Mouse (Mus musculus) midbrain, embryonic 14.5 days (tissue): Measurements from ENCODE around the gene Gstm5. TPM values are rescaled to one million over a fixed set of nuclear protein-coding genes. Genes with fewer than 3 reads are reported as not detected.

ENCODE experiments used
- ATAC-seq: fragments of 200-750 bp; cut with Nextera tagmentation; 2 replicates; pipeline ENCODE4 v1.8.0; 2017; ENCODE audit warnings: moderate number of reproducible peaks, moderate library complexity; ENCODE audit not compliant: low FRiP score, low TSS enrichment
- DNase-seq: peaks from one replicate; pipeline ENCODE4 v3.0.0-alpha.2; 2015
- H3K27ac ChIP-seq: fragments of 300-500 bp; sonication (generic); replicated peaks from 2 replicates; pipeline ENCODE4 v1.5.1; 2014; ENCODE audit warnings: mild to moderate bottlenecking, low read depth, low read length, moderate library complexity
- H3K27me3 ChIP-seq: fragments of 300-500 bp; sonication (generic); 2 replicates; pipeline ENCODE4 v1.6.1; 2014; ENCODE audit warnings: low read length, control low read depth, mixed read lengths; ENCODE audit not compliant: control insufficient read depth, insufficient read depth
- H3K36me3 ChIP-seq: fragments of 300-500 bp; sonication (generic); 2 replicates; pipeline ENCODE4 v1.6.1; 2014; ENCODE audit warnings: low read length, control low read depth; ENCODE audit not compliant: control insufficient read depth, insufficient read depth
- H3K4me1 ChIP-seq: fragments of 300-500 bp; sonication (generic); 2 replicates; pipeline ENCODE4 v1.6.1; 2014; ENCODE audit warnings: mild to moderate bottlenecking, antibody characterized with exemption, low read length, control low read depth; ENCODE audit not compliant: control insufficient read depth, insufficient read depth
- H3K4me2 ChIP-seq: fragments of 300-500 bp; sonication (generic); 2 replicates; pipeline ENCODE4 v1.6.1; 2014; ENCODE audit warnings: mild to moderate bottlenecking, low read length, moderate library complexity
- H3K4me3 ChIP-seq: fragments of 300-500 bp; sonication (generic); replicated peaks from 2 replicates; pipeline ENCODE4 v1.5.1; 2014; ENCODE audit warnings: low read depth, low read length
- H3K9ac ChIP-seq: fragments of 300-500 bp; sonication (generic); replicated peaks from 2 replicates; pipeline ENCODE4 v1.6.1; 2014; ENCODE audit warnings: mild to moderate bottlenecking, low read length, moderate library complexity
- H3K9me3 ChIP-seq: fragments of 300-500 bp; sonication (generic); 2 replicates; pipeline ENCODE4 v1.6.1; 2016; ENCODE audit warnings: low read length, control low read depth, mixed read lengths; ENCODE audit not compliant: control insufficient read depth
- WGBS: fragments of 180-500 bp; shearing (Covaris S2); extraction: QIAGEN DNeasy Blood & Tissue Kit; methylation state at CpG from one replicate; pipeline ENCODE4 v1.1.7; 2014; 5-methylcytosine and 5-hydroxymethylcytosine counted together
- polyA plus RNA-seq: library from polyadenylated mRNA; unstranded; fragments of >200 nt; fragmentation: Nextera tagmentation; extraction: Ambion mirVana; gene quantifications from 2 replicates; pipeline ENCODE4 v1.2.1, GENCODE M21; 2014

The Gstm5 gene
- polyA plus RNA-seq, 1 experiment from 2014 or later: 245 TPM

DNA sequence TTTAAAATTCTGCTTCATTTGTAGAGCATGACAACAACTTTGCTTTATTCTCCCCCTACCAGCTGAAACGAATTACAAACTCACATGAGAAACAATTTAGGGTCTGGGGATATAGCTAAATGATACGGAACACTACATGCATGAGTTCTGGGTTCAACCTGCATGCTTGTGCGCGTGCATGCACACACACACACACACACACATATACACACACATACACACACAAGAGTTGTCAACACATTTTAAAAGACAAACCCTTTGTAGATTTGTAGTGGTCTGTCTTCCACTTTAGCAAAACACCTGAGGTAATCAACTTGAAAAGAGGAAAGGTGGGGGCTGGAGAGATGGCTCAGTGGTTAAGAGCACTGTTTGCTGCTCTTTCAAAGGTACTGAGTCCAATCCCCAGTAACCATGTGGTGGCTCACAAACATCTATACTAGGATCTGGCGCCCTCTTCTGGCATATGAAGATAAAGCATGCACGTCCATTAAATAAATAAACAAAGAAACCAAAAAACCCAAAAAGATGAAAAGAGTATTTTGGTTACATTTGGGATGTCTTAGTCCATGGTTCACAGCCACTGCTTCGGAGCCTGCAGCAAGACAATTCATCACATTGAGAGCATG lies 22.3 kb downstream of the Gstm5 start:
- Histone ChIP-seq H3K36me3 (no peaks in the 10 kb centered on the region), H3K4me1 (no peaks in the 10 kb centered on the region), H3K27ac (no peak overlapping the region), H3K4me3 (no peak overlapping the region), H3K27me3 (no peaks in the 10 kb centered on the region), H3K4me2 (no peak overlapping the region), H3K9ac (no peak overlapping the region), H3K9me3 (no peaks in the 10 kb centered on the region)
- peak; percentile 64; the same call in 1 of the 2 replicates for ATAC-seq
- peak; percentile 85 for DNase-seq
- 62% methylated on average over 7 of the region's 7 CpGs for WGBS

DNA sequence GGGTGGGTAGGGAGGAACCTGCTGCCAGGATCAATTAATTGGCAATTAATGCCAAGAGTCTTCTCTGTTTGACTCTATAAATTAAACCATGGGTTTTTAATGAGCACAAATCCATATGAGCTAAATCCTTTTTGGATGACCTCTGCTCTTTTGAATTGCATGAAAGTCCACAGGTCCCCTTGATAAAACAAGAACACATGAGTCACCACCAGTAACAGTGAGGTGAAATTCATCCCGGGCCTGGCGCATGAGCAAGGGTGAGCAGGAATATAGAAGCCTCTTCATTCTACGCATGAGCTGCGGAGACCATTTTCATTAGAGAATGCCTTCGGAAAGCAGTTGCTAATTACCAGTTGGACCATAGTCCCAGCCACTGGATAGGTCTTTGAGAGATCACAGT lies 24.7 kb downstream of the Gstm5 start:
- no peak for DNase-seq
- Histone ChIP-seq H3K36me3 (no peaks in the 10 kb centered on the region), H3K27ac (no peak overlapping the region), H3K4me3 (no peak overlapping the region), H3K4me2 (no peak overlapping the region), H3K9ac (no peak overlapping the region), H3K9me3 (no peaks in the 10 kb centered on the region), H3K4me1 (no peaks in the 10 kb centered on the region), H3K27me3 (no peaks in the 10 kb centered on the region)
- ATAC-seq: no peak
- 93% methylated on average over 5 of the region's 5 CpGs for WGBS

GRCm38 (mm10) chr3:107925335-107925734 lies 29.7 kb downstream of the Gstm5 start:
- H3K9ac ChIP-seq: no peak overlapping the region
- no peak for DNase-seq
- peaks cover 8% of the 10 kb centered on the region; the same call in 1 of the 2 replicates for H3K4me1 ChIP-seq
- no peaks in the 10 kb centered on the region for H3K27me3 ChIP-seq
- H3K27ac ChIP-seq: no peak overlapping the region
- H3K36me3 ChIP-seq: no peaks in the 10 kb centered on the region
- H3K9me3 ChIP-seq: no peaks in the 10 kb centered on the region
- no peak overlapping the region for H3K4me3 ChIP-seq
- WGBS: 97% methylated on average over 3 of the region's 3 CpGs
- H3K4me2 ChIP-seq: no peak overlapping the region
- no peak for ATAC-seq

DNA sequence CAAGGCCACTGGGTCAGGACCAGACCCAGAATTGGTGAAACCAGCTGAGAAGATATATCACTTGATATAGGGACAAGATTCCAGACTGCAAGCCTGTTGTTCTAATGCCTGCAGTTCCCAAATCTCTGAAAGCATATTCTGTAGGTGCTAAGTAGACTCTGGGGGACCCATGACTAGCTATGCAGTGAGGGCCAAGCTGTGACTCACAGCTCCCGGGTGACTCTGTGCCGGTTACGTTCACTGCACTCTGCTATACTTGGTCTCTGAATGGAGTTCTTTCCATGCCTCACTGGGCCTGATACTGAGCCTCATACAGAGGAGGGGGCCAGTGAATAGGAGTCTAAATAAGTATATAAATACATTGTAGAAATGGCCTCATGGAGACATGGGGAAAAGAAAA lies 32.2 kb downstream of the Gstm5 start:
- H3K9me3 ChIP-seq: no peaks in the 10 kb centered on the region
- no peak overlapping the region for H3K27ac ChIP-seq
- peaks cover 17% of the 10 kb centered on the region for H3K4me1 ChIP-seq
- no peak for DNase-seq
- H3K9ac ChIP-seq: no peak overlapping the region
- no peak overlapping the region for H3K4me2 ChIP-seq
- H3K36me3 ChIP-seq: no peaks in the 10 kb centered on the region
- H3K4me3 ChIP-seq: no peak overlapping the region
- ATAC-seq: no peak
- WGBS: 59% methylated on average over 3 of the region's 3 CpGs
- H3K27me3 ChIP-seq: no peaks in the 10 kb centered on the region

DNA sequence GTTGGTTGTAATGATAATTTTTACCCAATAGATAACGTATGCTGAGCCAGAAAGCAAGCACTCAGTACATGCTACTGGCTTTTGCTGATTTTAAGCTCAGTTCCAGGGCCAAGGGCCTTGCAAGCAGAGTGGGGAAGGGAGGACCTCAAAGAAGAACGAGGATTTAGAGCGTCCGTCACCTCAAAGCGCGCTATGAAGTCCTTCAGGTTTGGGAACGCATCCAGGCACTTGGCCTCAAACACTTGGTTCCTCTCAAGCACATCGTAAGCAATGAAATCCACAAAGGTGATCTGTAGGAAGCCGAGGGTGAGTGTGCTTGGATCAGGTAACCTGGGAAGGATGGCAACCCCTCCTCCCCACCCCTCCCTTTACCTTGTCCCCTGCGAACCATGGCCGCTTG lies 33.1 kb downstream of the Gstm5 start:
- DNase-seq: no peak
- WGBS: 87% methylated on average over 11 of the region's 11 CpGs
- Histone ChIP-seq H3K9me3 (no peaks in the 10 kb centered on the region), H3K4me1 (peaks cover 17% of the 10 kb centered on the region), H3K27me3 (no peaks in the 10 kb centered on the region), H3K36me3 (no peaks in the 10 kb centered on the region), H3K27ac (no peak overlapping the region), H3K9ac (no peak overlapping the region), H3K4me2 (no peak overlapping the region), H3K4me3 (no peak overlapping the region)
- ATAC-seq: no peak

GRCm38 (mm10) chr3:107929243-107929642 lies 33.6 kb downstream of the Gstm5 start:
- DNase-seq (no peak), ATAC-seq (no peak)
- no peaks in the 10 kb centered on the region for H3K36me3 ChIP-seq

DNA sequence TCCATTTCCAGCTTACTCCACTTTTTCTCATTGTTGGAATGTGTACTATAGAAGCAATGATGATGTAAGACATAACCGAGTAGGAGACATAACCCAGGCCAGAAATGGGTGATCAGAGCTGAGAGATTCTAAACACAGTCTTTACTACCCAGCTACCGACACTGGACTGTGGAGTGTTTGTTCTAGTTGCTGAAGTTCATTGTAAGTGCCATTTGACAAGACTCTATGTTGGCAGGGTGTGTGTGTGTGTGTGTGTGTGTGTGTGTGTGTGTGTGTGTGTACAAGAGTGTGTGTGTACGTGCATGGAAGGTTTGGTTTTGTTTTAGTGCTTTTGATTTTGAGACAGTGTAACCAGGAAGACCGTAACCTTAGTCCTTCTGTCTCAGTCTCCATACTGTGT lies 34.1 kb downstream of the Gstm5 start:
- no peak overlapping the region for H3K9ac ChIP-seq
- DNase-seq (no peak), ATAC-seq (no peak)
- WGBS: 92% methylated on average over 4 of the region's 4 CpGs
- H3K9me3 ChIP-seq: no peaks in the 10 kb centered on the region
- no peaks in the 10 kb centered on the region for H3K36me3 ChIP-seq
- H3K27me3 ChIP-seq: no peaks in the 10 kb centered on the region
- H3K27ac ChIP-seq: no peak overlapping the region
- no peak overlapping the region for H3K4me2 ChIP-seq
- no peak overlapping the region for H3K4me3 ChIP-seq
- peaks cover 17% of the 10 kb centered on the region for H3K4me1 ChIP-seq

More at GRCm38 (mm10) chr3:107929243-107929642, 33.6 kb downstream of the Gstm5 start:
- no peak overlapping the region for H3K9ac ChIP-seq
- H3K4me1 ChIP-seq: peaks cover 17% of the 10 kb centered on the region
- WGBS: 92% methylated on average over 4 of the region's 4 CpGs
- H3K4me2 ChIP-seq: no peak overlapping the region
- H3K9me3 ChIP-seq: no peaks in the 10 kb centered on the region
- H3K4me3 ChIP-seq: no peak overlapping the region
- no peaks in the 10 kb centered on the region for H3K27me3 ChIP-seq
- H3K27ac ChIP-seq: no peak overlapping the region

GRCm38 (mm10) chr3:107931134-107931533 lies 35.5 kb downstream of the Gstm5 start:
- H3K9ac ChIP-seq: peak overlapping the region; percentile 27
- ATAC-seq: no peak
- 49% methylated on average over 2 of the region's 2 CpGs for WGBS
- peak overlapping the region; percentile 11 for H3K4me3 ChIP-seq
- no peaks in the 10 kb centered on the region for H3K9me3 ChIP-seq
- peak overlapping the region; percentile 85 for H3K27ac ChIP-seq
- peak overlapping the region; percentile 47 for H3K4me2 ChIP-seq
- no peaks in the 10 kb centered on the region for H3K36me3 ChIP-seq
- peaks cover 17% of the 10 kb centered on the region for H3K4me1 ChIP-seq
- no peak for DNase-seq
- H3K27me3 ChIP-seq: no peaks in the 10 kb centered on the region

DNA sequence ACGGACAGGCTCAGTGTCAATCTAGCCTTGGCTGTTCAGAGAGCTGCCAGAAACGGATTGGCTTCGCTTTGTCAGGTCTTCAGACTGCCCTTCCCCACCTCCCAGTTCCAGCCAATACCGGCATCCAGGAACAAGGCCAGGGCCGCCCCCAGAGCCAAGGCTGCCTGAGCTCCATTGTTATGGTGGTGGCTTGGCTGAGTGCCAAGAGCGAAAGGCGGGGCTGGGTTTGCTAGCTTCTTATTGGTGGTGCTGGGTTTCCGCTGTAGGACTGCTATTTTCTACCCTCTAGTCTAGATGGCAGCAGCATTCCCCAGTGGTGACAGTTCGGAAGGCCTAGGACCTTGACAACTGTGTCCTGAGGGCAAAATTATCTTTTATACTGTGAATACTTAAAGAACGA lies 36.0 kb downstream of the Gstm5 start, which contains the start of gene Gstm7:
Gene Gstm7 (minus strand): TSS at position 148 of the 400 bp plus-strand sequence.
- H3K4me1 ChIP-seq: peaks cover 17% of the 10 kb centered on the region
- peak within 1 kb of the TSS; percentile 47 for H3K4me2 ChIP-seq
- WGBS: 1% methylated on average over 10 of the region's 10 CpGs
- peak within 1 kb of the TSS; percentile 11 for H3K4me3 ChIP-seq
- ATAC-seq (peak; percentile 96), DNase-seq (peak; percentile 97)
- no peaks in the 10 kb centered on the region for H3K9me3 ChIP-seq
- no peaks in the 10 kb centered on the region for H3K36me3 ChIP-seq
- peak within 1 kb of the TSS; percentile 27 for H3K9ac ChIP-seq
- H3K27ac ChIP-seq: peak within 1 kb of the TSS; percentile 85
- no peaks in the 10 kb centered on the region for H3K27me3 ChIP-seq
